Mouse (Mus musculus) CH12.LX (cell line): ENCODE results near the gene Slc2a3.

Experiments used
- BHLHE40 ChIP-seq: IDR thresholded peaks from 2 replicates; pipeline ENCODE4 v1.6.1; 2011; ENCODE audit warnings: mild to moderate bottlenecking, low read depth, low read length, improper control_type of control experiment
- CTCF ChIP-seq, 2 experiments: IDR thresholded peaks in 1 of 2; conservative IDR thresholded peaks in 1 of 2; 2 replicates each; pipeline ENCODE4 v1.5.1; 2011 to 2012; ENCODE audit warnings: low read depth in 2 of 2, low read length in 2 of 2, improper control_type of control experiment in 1 of 2, inconsistent platforms in 1 of 2, mild to moderate bottlenecking in 1 of 2, moderate library complexity in 1 of 2
- EP300 ChIP-seq: IDR thresholded peaks from 2 replicates; pipeline ENCODE4 v1.6.1; 2011; ENCODE audit warnings: low read length, improper control_type of control experiment
- MXI1 ChIP-seq: IDR thresholded peaks from 2 replicates; pipeline ENCODE4 v1.6.1; 2011; ENCODE audit warnings: mild to moderate bottlenecking, low read depth, low read length, improper control_type of control experiment
- MYC ChIP-seq: IDR thresholded peaks from 2 replicates; pipeline ENCODE4 v1.6.1; 2011; ENCODE audit warnings: low read depth, mild to moderate bottlenecking, improper control_type of control experiment, low read length

- TF ChIP-seq BHLHE40 (no peak), MXI1 (no peak), EP300 (no peak), CTCF (conservative IDR thresholded peaks at IDR 0.05 in 1 of 2, IDR thresholded peaks at IDR 0.05 in 1 of 2; ENCODE audit: low read depth in 2 of 2, low read length in 2 of 2) (no peak), MYC (no peak)
Observed at GRCm38 (mm10) chr6:122782164-122782563, 19.3 kb downstream of the Slc2a3 start.
